Mouse (Mus musculus): ENCODE data around the gene Fezf1.
A peak's percentile ranks its signal among the peaks of the same experiment; 100 is the strongest.

Fezf1 gene

GRCm38 (mm10) chr6:23248313-23249052 lies at the start of gene Fezf1:
TSS of gene Fezf1 (minus strand) at chr6:23248362.
- DNase-seq, result peak in 1 of 2 experiments; percentile 15

DNA sequence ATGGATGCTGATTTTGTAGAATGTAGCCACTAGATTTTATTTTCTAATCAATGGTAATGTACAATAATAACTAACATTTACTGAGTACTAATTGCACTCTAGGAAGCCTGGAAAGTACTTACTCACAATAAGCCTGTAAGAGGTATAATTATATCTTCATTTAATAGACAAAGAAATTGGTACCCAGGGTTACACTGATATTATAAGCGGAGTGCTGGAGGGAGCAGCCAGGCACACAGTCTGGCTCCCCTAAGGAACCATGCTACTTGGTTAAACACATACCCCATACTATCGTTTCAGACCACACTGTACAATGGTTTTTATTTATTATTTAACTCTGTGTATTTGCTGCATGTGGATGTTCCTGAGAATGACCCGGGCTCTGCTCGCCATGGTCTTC lies 46.5 kb upstream of the Fezf1 start:
- DNase-seq, result no peak

DNA sequence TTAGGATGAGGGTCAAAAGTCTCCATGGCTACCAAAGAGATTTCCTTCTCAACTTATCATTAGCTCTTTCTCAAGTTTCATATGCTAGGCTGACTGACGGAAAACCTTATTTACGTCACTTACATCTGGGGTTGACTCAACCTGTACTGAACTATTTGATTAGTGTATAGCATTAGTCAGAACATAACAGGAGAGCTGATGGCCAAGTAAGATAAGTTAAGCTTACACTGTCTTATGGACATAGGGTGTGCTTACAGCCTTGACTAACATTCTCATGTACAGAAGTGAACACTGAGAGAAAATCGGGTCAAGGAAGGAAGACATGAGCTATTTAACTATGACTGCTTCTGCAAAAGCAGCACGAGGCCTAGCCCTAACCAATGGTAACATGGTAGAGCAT lies 40.6 kb upstream of the Fezf1 start:
- no peak for DNase-seq

DNA sequence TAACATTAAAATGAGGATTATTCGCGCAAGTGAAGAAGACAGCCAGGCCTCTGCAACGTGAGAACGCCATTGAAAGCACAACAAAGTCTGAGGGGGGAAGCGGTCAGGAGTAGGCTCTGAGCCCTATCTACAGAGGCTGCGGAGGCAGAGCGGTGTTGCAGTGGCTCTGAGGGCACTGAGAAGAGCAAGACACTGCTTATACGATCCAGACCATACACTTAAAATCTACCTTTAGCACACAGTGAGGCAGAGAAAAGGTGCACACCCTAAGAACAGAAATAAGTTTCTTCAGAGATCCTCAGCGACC lies 33.3 kb upstream of the Fezf1 start:
- DNase-seq, result no peak

- DNase-seq, result peak; percentile 35 to 39
Measured at GRCm38 (mm10) chr6:23280811-23281513, 32.8 kb upstream of the Fezf1 start.

DNA sequence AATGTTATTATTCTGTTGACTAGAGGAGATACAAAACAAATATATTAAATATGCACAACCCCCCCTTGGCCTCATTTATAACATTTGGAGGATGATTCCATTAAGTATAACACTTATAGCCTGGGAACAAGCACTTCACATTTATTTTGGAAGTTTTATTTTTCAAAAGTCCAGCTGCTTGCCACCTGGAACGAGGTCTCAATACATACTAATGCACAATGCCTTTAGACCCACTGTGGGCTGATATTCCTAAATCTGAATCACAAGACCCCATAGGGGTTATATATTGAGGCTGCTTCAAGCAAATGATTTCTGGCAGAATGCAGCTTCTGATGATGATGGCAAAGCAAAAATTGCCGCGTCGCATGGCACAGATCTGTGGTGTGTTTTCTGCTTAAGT lies 25.3 kb upstream of the Fezf1 start:
- no peak for DNase-seq

DNA sequence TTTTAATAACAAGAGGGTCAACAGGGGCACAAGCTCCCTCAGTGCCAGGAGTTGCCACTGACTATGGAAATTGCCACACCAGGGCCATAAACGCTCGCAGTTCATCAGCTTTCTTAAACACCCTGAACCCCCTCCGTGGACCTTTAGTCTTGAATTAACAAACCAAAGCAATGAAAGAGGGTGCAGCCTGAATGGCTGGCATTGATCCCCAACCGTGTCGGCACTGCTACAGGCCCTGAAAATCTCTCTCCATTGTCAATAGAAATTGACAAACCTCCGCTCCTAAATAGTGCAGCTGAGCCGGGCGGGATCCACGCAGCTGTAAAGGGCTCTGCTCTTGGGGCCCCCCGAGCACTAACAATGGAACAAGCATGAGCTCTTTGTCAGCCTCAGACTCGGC lies 24.8 kb upstream of the Fezf1 start:
- DNase-seq, result no peak

DNA sequence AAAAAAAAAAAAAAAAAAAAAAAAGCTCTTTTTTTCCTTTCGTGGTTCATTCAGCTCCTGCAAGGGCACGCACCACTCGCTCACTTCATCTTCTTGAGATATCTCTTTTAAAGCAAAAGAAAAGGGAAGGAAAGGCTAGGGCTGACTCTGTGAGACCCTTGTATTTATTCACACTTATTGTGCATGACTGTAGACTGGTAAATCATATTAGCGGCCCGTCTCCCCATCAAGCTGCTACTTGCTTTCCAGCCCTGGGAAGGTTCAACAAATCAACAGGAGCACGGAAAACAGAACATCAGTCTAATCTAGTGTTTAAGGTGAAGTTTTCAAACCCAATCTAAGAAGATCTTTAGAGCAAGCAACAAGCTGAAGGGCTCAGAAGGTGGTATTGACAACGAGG lies 24.4 kb upstream of the Fezf1 start:
- DNase-seq, result no peak

DNA sequence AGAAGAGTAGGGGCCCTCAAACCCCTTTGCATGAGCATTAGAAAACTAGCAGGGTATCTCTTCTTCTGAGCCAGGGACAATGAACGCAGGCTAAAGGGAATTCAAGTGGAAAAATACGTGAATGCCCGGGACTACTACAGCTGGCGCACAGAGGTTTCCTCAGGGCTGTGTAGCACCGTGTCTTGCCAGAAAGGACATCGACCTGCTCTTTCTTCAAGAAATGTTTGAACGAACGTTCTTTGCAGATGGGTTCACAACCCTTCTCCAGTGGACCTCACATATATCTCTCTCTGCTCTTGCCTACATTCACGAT lies 12.5 kb upstream of the Fezf1 start:
- no peak for DNase-seq

DNA sequence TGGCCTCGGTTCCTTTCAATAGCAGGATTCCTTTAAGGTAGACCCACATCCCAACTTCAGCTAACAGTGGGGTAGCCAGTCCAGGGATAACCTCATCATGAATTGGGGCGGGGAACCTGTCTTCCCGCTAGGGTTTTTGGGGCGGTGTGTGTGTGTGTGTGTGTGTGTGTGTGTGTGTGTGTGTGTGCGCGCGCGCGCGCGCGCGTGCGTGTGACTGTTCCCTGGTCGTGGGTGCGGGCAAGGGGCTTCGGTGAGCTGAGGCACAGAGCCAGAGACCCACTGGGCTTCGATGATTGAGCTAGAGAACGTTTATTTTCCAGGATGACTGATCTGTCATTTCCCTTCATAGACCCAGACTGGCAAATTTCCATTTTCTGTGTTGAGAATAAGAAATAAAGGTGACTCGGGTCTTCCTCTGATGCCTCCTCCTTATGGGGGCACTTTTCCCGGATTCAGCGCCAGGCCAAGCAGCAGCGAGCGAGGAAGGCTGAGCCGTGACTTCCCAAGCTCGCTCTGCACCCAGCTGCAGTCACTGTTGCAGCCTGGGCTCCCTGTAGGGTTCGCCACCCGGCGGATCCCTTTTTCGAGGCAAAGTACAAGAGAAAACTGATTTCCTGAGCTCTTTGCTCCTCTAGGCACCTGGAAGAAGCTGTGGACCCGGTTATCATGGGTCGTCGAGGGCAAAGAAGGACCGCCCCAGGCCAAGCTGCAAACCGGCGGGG lies 12.0 kb upstream of the Fezf1 start:
- DNase-seq, result peak; percentile 45 to 57

DNA sequence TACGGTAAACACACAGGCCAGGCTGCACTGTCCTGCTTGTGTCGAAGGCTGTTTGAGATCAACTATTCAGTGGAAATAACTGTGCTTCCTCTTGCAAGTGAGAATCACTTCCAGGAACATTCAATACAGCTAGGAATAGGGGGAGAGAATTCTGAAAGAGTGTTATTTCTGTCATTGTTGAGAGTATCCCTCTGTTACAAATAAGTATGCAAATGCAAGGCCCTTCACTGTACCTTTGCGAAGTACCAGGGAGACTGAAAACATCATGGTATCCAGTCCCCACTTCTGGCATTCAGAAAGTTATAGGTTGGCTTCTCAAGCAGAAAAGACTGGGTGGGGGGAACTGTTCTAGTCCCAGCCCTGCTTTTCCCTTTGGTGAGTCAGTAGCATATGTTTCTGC lies 9.8 kb upstream of the Fezf1 start:
- DNase-seq, result no peak

GRCm38 (mm10) chr6:23255161-23255560 lies 7.0 kb upstream of the Fezf1 start:
- no peak for DNase-seq

- DNase-seq, result no peak
Measured at GRCm38 (mm10) chr6:23254644-23255043, 6.5 kb upstream of the Fezf1 start.

GRCm38 (mm10) chr6:23253353-23254311 lies 5.5 kb upstream of the Fezf1 start:
- DNase-seq, result peak; percentile 22 to 36

DNA sequence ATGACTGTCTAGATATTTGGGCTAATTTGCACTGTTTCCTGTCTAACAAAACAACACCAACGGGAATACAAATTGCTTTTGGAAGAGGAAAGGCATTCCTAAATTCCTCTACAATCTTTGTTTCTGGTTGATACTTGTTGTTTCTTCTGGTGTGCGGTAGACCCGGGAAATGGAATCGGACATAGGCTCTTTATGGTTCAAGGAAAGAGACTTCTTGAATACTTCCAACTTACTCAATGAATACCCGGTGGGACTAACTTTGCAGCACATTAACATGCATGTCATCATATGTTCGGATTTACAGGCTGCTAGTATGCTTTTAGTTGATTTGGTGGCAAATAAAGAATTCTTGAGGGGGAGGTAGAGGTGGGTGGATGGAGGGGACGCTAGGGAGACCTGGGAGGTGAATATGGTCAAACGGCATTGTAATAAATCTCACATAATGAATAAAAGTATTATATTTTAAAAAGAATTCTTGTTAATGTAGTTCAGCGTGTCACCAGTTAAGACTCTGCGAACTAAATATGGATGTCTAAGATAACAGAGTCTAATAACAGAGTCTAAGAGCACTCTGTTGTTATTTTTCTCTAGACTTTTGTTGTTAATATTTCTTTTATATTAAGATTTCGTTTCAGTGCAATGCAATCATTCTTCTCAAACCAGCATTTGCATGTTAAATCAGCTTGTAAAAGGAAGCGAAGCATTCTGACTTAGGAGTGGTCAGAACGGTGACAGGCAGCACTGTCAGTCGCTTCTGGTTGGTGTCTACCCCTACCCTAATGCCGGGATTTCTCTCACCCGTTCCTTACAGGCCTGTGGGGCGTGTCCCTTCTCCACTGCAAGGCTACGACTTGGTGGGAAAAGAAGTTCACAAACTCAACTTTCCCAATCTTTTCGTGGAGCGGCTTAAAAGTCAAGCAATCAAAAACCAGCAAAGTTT lies 4.3 kb upstream of the Fezf1 start:
- peak; percentile 16 to 59 for DNase-seq

DNA sequence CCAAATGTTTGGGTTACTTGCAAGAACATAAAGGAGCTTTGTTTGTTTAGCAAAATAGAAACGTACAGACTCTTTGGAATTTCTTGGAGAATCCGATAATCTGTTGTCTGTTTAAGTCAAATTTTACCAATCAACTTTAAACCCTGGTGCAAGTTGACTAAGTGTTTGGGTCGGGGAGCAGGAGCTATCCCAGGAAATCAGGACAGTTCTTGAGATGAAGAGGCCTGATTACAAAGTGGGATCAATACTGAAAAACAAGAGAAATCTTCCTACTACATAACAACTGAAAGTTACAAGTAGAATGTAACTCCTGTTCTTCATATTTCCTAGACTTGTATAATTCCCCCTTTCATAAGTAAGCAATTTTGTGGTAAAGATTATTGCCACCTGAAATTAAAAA lies 3.3 kb upstream of the Fezf1 start:
- no peak for DNase-seq

DNA sequence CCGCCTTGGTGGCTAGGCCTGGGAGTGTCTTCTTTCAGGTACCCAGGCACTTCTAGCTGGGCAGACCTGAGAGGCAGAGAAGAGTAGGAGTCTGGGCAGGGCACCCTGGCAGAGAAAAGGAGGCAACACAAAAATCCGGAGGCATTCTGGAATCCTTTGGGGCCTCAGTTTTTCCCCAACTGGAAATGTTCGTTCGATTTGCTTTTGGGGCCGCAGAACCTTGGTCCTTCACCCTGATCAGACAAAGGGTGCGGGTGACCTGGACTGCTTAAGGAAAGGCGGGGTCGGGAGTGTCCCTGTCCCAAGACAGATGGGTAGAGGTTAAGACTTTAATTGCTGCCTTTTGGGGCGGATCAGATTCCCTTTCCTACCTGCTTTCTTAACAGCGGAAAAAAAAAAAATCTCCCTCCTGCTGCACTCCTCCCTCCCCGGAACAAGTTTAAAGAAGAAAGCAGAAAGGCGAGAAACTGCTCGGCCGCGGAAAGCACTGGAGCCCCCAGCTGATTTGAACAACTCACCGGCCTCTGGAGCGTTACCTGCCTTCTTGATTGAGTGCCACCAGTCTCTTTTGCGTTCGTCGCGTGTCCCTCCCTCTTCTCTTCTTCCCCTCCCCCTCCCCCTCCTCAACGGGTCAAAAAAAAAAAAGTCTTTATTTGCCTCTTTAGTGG lies 2.3 kb upstream of the Fezf1 start:
- DNase-seq, result peak in 1 of 2 experiments; percentile 36

- DNase-seq, result peak; percentile 29 to 37
Measured at GRCm38 (mm10) chr6:23249616-23250287, 1.6 kb upstream of the Fezf1 start.

GRCm38 (mm10) chr6:23249053-23249401 lies 865 bp upstream of the Fezf1 start:
- DNase-seq, result no peak

DNA sequence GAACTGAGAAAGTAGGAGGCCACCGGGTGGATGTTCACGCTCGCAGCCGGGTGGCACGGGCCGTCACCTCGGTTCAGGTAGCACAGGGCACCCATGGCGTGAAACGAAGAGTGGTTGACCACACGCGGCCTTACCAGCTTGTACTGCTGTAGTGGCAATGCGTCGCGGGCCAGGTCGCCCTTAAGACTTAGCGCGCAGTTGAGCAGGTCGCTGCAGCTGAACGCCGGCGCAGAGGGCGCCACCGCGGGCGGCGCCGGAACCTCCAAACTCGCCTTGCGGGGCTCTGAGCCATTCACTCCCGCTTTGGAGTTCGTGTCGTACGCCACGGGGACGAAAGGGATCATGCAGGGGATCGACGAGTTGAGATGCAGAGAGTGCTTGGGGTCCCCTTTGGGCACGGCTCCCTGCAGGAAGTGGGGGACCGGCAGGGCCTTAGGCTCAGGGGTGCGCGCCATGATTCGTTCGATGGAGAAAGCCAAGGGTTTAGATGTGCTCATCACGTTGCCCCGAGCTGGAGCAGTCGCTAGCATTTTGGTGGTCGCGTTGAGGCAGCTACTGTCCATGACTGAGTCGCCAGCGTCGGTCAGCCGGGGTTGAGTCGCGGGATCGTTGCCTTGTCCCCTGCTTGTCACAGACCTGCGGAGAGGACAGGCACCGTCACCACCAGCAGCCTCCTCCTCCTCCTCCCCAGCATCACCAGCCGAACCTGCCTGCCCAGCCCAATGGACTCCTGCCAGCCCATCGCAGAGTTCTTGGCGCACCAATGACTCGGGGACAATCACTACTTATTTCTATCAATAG lies 450 bp downstream of the Fezf1 start:
- DNase-seq, result peak in 1 of 2 experiments; percentile 22
